Mouse (Mus musculus) liver, postnatal 0 days (tissue): Measurements from ENCODE around the gene Npsr1.

Experiments used
- CTCF ChIP-seq: sonication (generic); IDR thresholded peaks from 2 replicates; pipeline ENCODE4 v1.5.1; 2016; ENCODE audit warnings: antibody characterized with exemption, low read depth
- EP300 ChIP-seq: IDR thresholded peaks from 2 replicates; pipeline ENCODE4 v1.6.1; 2016; ENCODE audit warnings: antibody characterized with exemption, low read depth, mild to moderate bottlenecking

GRCm38 (mm10) chr9:24051538-24051937 is 46.3 kb upstream of the Npsr1 start:
- no peak for TF ChIP-seq CTCF
- TF ChIP-seq EP300 = no peak
